ENCODE assay signal across 7 mouse cellular contexts in the genomic region with DNA sequence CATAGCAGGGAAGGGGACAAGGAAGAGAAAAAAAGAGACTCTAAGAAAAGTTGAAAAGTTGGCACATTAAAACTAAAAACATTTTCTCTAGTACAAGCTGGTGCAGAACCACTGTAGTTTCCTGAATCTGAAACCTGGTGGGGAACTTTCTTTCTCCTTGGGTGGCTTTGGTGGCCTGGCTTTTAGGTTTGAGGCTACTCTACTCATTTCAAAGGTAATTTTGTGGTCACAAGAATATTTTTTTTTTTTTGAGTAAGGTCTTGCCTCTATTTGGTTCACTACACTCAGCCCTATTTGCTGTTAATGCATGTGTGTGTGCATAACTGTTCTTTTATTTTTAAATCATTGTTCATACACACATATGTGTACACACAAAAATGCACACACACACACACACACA. TPM values are rescaled to one million over a fixed set of nuclear protein-coding genes. Genes with fewer than 3 reads are reported as not detected.
A peak's percentile ranks its signal among the peaks of the same experiment; 100 is the strongest.
DNase-seq lines count a peak whose midpoint lies in the region; ATAC-seq and TF ChIP-seq lines count a peak whose summit lies in the region.

No protein-coding gene starts in this region.

- no peaks in the 10 kb centered on the region for H3K9me3 ChIP-seq in lung, embryonic 15.5 days
- H3K9me3 ChIP-seq in forebrain, postnatal 0 days (ENCODE audit: low read length): no peaks in the 10 kb centered on the region
- H3K9me3 ChIP-seq in limb, embryonic 14.5 days (ENCODE audit: control insufficient read depth, low read length): no peaks in the 10 kb centered on the region
- no peaks in the 10 kb centered on the region for H3K9me3 ChIP-seq in stomach, embryonic 16.5 days (replicated peaks; ENCODE audit: control insufficient read depth, low read length)

- no peak for DNase-seq in lung, postnatal 10 days
- DNase-seq in forebrain, postnatal 0 days: no peak
- no peak for DNase-seq in limb, embryonic 14.5 days (ENCODE audit: low spot score)
- no peak for DNase-seq in right cerebral cortex, postnatal 14 days
- no peak for DNase-seq in thymus, adult 2 months

- H3K36me3 ChIP-seq in lung, embryonic 15.5 days: no peaks in the 10 kb centered on the region
- no peaks in the 10 kb centered on the region for H3K36me3 ChIP-seq in forebrain, postnatal 0 days (ENCODE audit: insufficient read depth)
- no peaks in the 10 kb centered on the region for H3K36me3 ChIP-seq in limb, embryonic 14.5 days (ENCODE audit: control insufficient read depth, insufficient read depth, low read length)
- H3K36me3 ChIP-seq in stomach, embryonic 16.5 days (ENCODE audit: control insufficient read depth, insufficient read depth, low read length): no peaks in the 10 kb centered on the region
- no peaks in the 10 kb centered on the region for H3K36me3 ChIP-seq in thymus, adult 2 months (ENCODE audit: control insufficient read depth, insufficient read depth, low read length)

- TF ChIP-seq POLR2A in limb, embryonic 14.5 days (IDR thresholded peaks at IDR 0.05; ENCODE audit: borderline replicate concordance, extremely low read depth, insufficient read depth, insufficient read length): no peak
- no peak for TF ChIP-seq POLR2A in thymus, adult 2 months (IDR thresholded peaks at IDR 0.05; ENCODE audit: control insufficient read depth, extremely low read depth, insufficient read depth, low read length, poor library complexity)

- H3K4me3 ChIP-seq in lung, embryonic 15.5 days: peak overlapping the region; percentile 68; the same call in 1 of the 2 replicates
- peak overlapping the region; percentile 59 for H3K4me3 ChIP-seq in forebrain, postnatal 0 days (ENCODE audit: low read depth, low read length)
- peak overlapping the region; percentile 47 for H3K4me3 ChIP-seq in limb, embryonic 14.5 days (replicated peaks; ENCODE audit: low read length)
- H3K4me3 ChIP-seq in stomach, embryonic 16.5 days (replicated peaks; ENCODE audit: low read length): peak overlapping the region; percentile 69; the same call in 1 of the 2 replicates
- H3K4me3 ChIP-seq in thymus, adult 2 months (ENCODE audit: control insufficient read depth, insufficient read depth, low read length): no peak overlapping the region

- ATAC-seq in lung, embryonic 15.5 days (ENCODE audit: borderline replicate concordance, extremely low read depth, low FRiP score, low TSS enrichment): no peak
- ATAC-seq in forebrain, postnatal 0 days: no peak
- no peak for ATAC-seq in limb, embryonic 14.5 days (ENCODE audit: low FRiP score, low read depth)
- no peak for ATAC-seq in stomach, embryonic 16.5 days (ENCODE audit: insufficient read depth, low FRiP score)

- no peak overlapping the region for H3K9ac ChIP-seq in lung, embryonic 15.5 days
- H3K9ac ChIP-seq in forebrain, postnatal 0 days: no peak overlapping the region
- peak overlapping the region; percentile 58; the same call in 1 of the 2 replicates for H3K9ac ChIP-seq in limb, embryonic 14.5 days (ENCODE audit: low read depth, low read length, severe bottlenecking)
- H3K9ac ChIP-seq in stomach, embryonic 16.5 days (ENCODE audit: low read length): no peak overlapping the region

- TF ChIP-seq CTCF in forebrain, postnatal 0 days (IDR thresholded peaks at IDR 0.05; ENCODE audit: low read depth): no peak
- no peak for TF ChIP-seq CTCF in thymus, adult 2 months (IDR thresholded peaks at IDR 0.05; ENCODE audit: borderline replicate concordance, control insufficient read depth, extremely low read depth, insufficient read depth, low read length, poor library complexity)

- no peaks in the 10 kb centered on the region for H3K27me3 ChIP-seq in lung, embryonic 15.5 days
- no peaks in the 10 kb centered on the region for H3K27me3 ChIP-seq in forebrain, postnatal 0 days (ENCODE audit: insufficient read depth, low read length)
- 0 out of 2 replicates have a peak, but pooled peaks cover 3% of the 10 kb centered on the region for H3K27me3 ChIP-seq in limb, embryonic 14.5 days (ENCODE audit: control insufficient read depth, insufficient read depth, low read length)
- H3K27me3 ChIP-seq in stomach, embryonic 16.5 days (ENCODE audit: control insufficient read depth, insufficient read depth, low read length): no peaks in the 10 kb centered on the region
- no peaks in the 10 kb centered on the region; the same call in 1 of the 2 replicates for H3K27me3 ChIP-seq in thymus, adult 2 months (ENCODE audit: control insufficient read depth, insufficient read depth, low read length)

- H3K4me1 ChIP-seq in lung, embryonic 15.5 days: peaks cover 12% of the 10 kb centered on the region; the same call in 1 of the 2 replicates
- H3K4me1 ChIP-seq in forebrain, postnatal 0 days (ENCODE audit: insufficient read depth): peaks cover 6% of the 10 kb centered on the region; the same call in 1 of the 2 replicates
- peaks cover 2% of the 10 kb centered on the region; the same call in 1 of the 2 replicates for H3K4me1 ChIP-seq in limb, embryonic 14.5 days (ENCODE audit: control insufficient read depth, insufficient read depth, low read length)
- no peaks in the 10 kb centered on the region; the same call in 1 of the 2 replicates for H3K4me1 ChIP-seq in stomach, embryonic 16.5 days (ENCODE audit: control insufficient read depth, insufficient read depth, low read length)
- H3K4me1 ChIP-seq in thymus, adult 2 months (replicated peaks; ENCODE audit: control insufficient read depth, insufficient read depth, low read length): peaks cover 11% of the 10 kb centered on the region

- peak overlapping the region; percentile 90 for H3K4me2 ChIP-seq in lung, embryonic 15.5 days
- H3K4me2 ChIP-seq in forebrain, postnatal 0 days (ENCODE audit: low read depth): peak overlapping the region; percentile 84
- H3K4me2 ChIP-seq in limb, embryonic 14.5 days (replicated peaks; ENCODE audit: low read depth, low read length, severe bottlenecking): peak overlapping the region; percentile 84
- peak overlapping the region; percentile 65; the same call in 1 of the 2 replicates for H3K4me2 ChIP-seq in stomach, embryonic 16.5 days (ENCODE audit: low read depth, low read length)

- no peak overlapping the region for H3K27ac ChIP-seq in lung, embryonic 15.5 days
- H3K27ac ChIP-seq in forebrain, postnatal 0 days (ENCODE audit: low read depth, low read length): no peak overlapping the region
- H3K27ac ChIP-seq in limb, embryonic 14.5 days (replicated peaks; ENCODE audit: low read depth, low read length): no peak overlapping the region
- no peak overlapping the region for H3K27ac ChIP-seq in stomach, embryonic 16.5 days (ENCODE audit: low read length)
- no peak overlapping the region for H3K27ac ChIP-seq in thymus, adult 2 months (ENCODE audit: control insufficient read depth, insufficient read depth, low read length)

RNA-seq across cellular contexts. Expression of a gene that starts 0.4 kb away (rescaled TPM):
- 93.8 and 98.8 TPM in 2 replicates for polyA plus RNA-seq in lung, embryonic 15.5 days (2015; fragmentation: Nextera tagmentation; extraction: Ambion mirVana)
- 101 and 152 TPM in 2 replicates for total RNA-seq in forebrain, postnatal 0 days (2014; rRNA removed)
- 57.9 and 70.6 TPM in 2 replicates for polyA plus RNA-seq in forebrain, postnatal 0 days (2015; fragmentation: Nextera tagmentation; extraction: Ambion mirVana)
- polyA plus RNA-seq in limb, embryonic 14.5 days (2012; rRNA removed): 6.7 and 6.9 TPM in 2 replicates
- 12.3 and 15.8 TPM in 2 replicates for polyA plus RNA-seq in limb, embryonic 14.5 days (2014; fragmentation: Nextera tagmentation; extraction: Ambion mirVana)
- polyA plus RNA-seq in stomach, embryonic 16.5 days (2015; fragmentation: Nextera tagmentation; extraction: Ambion mirVana): 47.5 and 53.3 TPM in 2 replicates
- polyA plus RNA-seq in thymus, adult 2 months (2012; rRNA removed): 1.4 and 1.7 TPM in 2 replicates
